In the genomic region with DNA sequence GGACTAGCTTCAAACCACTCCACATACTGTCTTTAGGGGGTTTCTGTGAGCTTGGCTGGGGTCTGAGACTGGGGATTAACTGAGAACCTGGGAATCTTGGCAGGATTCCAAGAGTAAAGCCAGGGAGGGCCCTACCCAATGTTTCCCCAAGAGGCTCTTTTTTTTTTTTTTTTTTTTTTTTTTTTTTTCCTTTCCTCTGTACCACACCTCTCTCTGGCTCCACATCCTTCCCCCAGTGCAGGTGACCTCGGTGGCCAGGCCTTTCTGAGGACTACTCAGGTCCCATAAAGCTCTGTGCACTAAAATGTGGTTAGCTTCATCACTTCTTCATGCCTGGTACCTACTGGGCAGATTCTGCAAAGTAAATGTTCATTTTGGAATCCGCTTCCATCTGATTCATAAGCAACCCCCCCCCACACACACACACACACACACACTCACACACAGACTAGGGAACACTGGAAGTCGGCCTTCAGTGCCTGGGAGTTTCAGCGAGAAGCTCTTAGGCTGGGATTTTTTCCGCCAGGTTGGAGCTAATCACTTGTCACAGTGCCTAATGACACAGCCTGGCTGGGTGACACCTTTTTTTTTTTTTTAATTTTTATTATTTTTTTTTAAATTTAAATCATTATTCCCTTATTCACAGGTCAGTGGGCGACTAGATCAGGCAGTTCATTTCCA, we compare ENCODE assay signal across 8 mouse cellular contexts. TPM values are rescaled to one million over a fixed set of nuclear protein-coding genes. Genes with fewer than 3 reads are reported as not detected.
DNase-seq lines count a peak whose midpoint lies in the region; ATAC-seq and TF ChIP-seq lines count a peak whose summit lies in the region.

No protein-coding gene starts in this region.

- ATAC-seq in hindbrain, embryonic 13.5 days (ENCODE audit: low FRiP score), result peak; percentile 26; the same call in 1 of the 2 replicates
- peak; percentile 68 for ATAC-seq in midbrain, embryonic 12.5 days (ENCODE audit: low FRiP score, low read depth)

- H3K9ac ChIP-seq in hindbrain, embryonic 13.5 days, result peak overlapping the region; percentile 84
- peak overlapping the region; percentile 73 for H3K9ac ChIP-seq in midbrain, embryonic 12.5 days (replicated peaks)

- H3K9me3 ChIP-seq in hindbrain, embryonic 13.5 days, result no peaks in the 10 kb centered on the region
- H3K9me3 ChIP-seq in midbrain, embryonic 12.5 days, result no peaks in the 10 kb centered on the region

- intact Hi-C loops in gastrocnemius, adult 2 months (cut with DNase I), result no loop called here
- intact Hi-C loops in gastrocnemius, postnatal 36 days (cut with DNase I), result no loop called here

- WGBS in hindbrain, embryonic 13.5 days, result 4% methylated on average over 6 of the region's 6 CpGs
- WGBS in midbrain, embryonic 12.5 days, result 2% methylated on average over 6 of the region's 6 CpGs
- 13% methylated on average over 6 of the region's 6 CpGs for WGBS in thymus, adult 2 months

- H3K27ac ChIP-seq in gastrocnemius, adult 2 months, result no peak overlapping the region
- peak overlapping the region; percentile 93 for H3K27ac ChIP-seq in hindbrain, embryonic 13.5 days
- H3K27ac ChIP-seq in midbrain, embryonic 12.5 days (replicated peaks), result peak overlapping the region; percentile 71; the same call in 1 of the 2 replicates
- H3K27ac ChIP-seq in thymus, adult 2 months (ENCODE audit: control insufficient read depth, insufficient read depth, low read length), result no peak overlapping the region

- peak overlapping the region; percentile 77 for H3K4me2 ChIP-seq in hindbrain, embryonic 13.5 days
- H3K4me2 ChIP-seq in midbrain, embryonic 12.5 days (replicated peaks), result peak overlapping the region; percentile 86

- peak overlapping the region; percentile 65 for H3K4me3 ChIP-seq in gastrocnemius, adult 2 months
- H3K4me3 ChIP-seq in hindbrain, embryonic 13.5 days, result peak overlapping the region; percentile 66
- peak overlapping the region; percentile 60 for H3K4me3 ChIP-seq in midbrain, embryonic 12.5 days
- H3K4me3 ChIP-seq in thymus, adult 2 months (ENCODE audit: control insufficient read depth, insufficient read depth, low read length), result no peak overlapping the region

- TF ChIP-seq CTCF in gastrocnemius, adult 2 months (IDR thresholded peaks at IDR 0.05), result no peak
- no peak for TF ChIP-seq CTCF in thymus, adult 2 months (IDR thresholded peaks at IDR 0.05; ENCODE audit: borderline replicate concordance, control insufficient read depth, extremely low read depth, insufficient read depth, low read length, poor library complexity)

- no peaks in the 10 kb centered on the region for H3K36me3 ChIP-seq in hindbrain, embryonic 13.5 days
- H3K36me3 ChIP-seq in midbrain, embryonic 12.5 days, result no peaks in the 10 kb centered on the region
- no peaks in the 10 kb centered on the region for H3K36me3 ChIP-seq in thymus, adult 2 months (ENCODE audit: control insufficient read depth, insufficient read depth, low read length)

- TF ChIP-seq POLR2A in thymus, adult 2 months (IDR thresholded peaks at IDR 0.05; ENCODE audit: control insufficient read depth, extremely low read depth, insufficient read depth, low read length, poor library complexity), result no peak

- peaks cover 19% of the 10 kb centered on the region for H3K4me1 ChIP-seq in hindbrain, embryonic 13.5 days (replicated peaks)
- peaks cover 15% of the 10 kb centered on the region; the same call in 1 of the 2 replicates for H3K4me1 ChIP-seq in midbrain, embryonic 12.5 days
- H3K4me1 ChIP-seq in thymus, adult 2 months (replicated peaks; ENCODE audit: control insufficient read depth, insufficient read depth, low read length), result no peaks in the 10 kb centered on the region

- H3K27me3 ChIP-seq in hindbrain, embryonic 13.5 days, result peaks cover 30% of the 10 kb centered on the region
- peaks cover 40% of the 10 kb centered on the region for H3K27me3 ChIP-seq in midbrain, embryonic 12.5 days
- no peaks in the 10 kb centered on the region; the same call in 1 of the 2 replicates for H3K27me3 ChIP-seq in thymus, adult 2 months (ENCODE audit: control insufficient read depth, insufficient read depth, low read length)

- no peak for DNase-seq in gastrocnemius, adult 2 months
- DNase-seq in gastrocnemius, postnatal 36 days, result no peak
- peak; percentile 16 for DNase-seq in Muller cell, postnatal 12 days (ENCODE audit: inconsistent ontology term)
- DNase-seq in thymus, adult 2 months, result no peak
- no peak for DNase-seq in B cell, adult 2 months
- no peak for DNase-seq in ovary, postnatal 36 days (ENCODE audit: low spot score)

RNA-seq across cellular contexts. Expression of gene Lrfn5, which starts 0.7 kb away (rescaled TPM):
- total RNA-seq in gastrocnemius, adult 2 months (2021), result not detected
- total RNA-seq in gastrocnemius, postnatal 36 days (2021), result not detected
- 43.5 and 44.4 TPM in 2 replicates for polyA plus RNA-seq in hindbrain, embryonic 13.5 days (2015; fragmentation: Nextera tagmentation; extraction: Ambion mirVana)
- 6.3 and 7.5 TPM in 2 replicates for polyA plus RNA-seq in midbrain, embryonic 12.5 days (2016; fragmentation: Nextera tagmentation; extraction: Ambion mirVana)
- not detected in 2 replicates for polyA plus RNA-seq in thymus, adult 2 months (2012; rRNA removed)

Comparison
In these comparisons a context has a peak if more than half of its experiments do, and no peak if none do; other contexts are left out.
1. H3K27ac ChIP-seq: peak in hindbrain, embryonic 13.5 days (single experiment) and midbrain, embryonic 12.5 days (single experiment); none in gastrocnemius, adult 2 months (single experiment) and thymus, adult 2 months (single experiment).